Mouse (Mus musculus) liver, embryonic 18 days (tissue): ENCODE data around the gene Idh3a. TPM values are rescaled to one million over a fixed set of nuclear protein-coding genes. Genes with fewer than 3 reads are reported as not detected.

Source experiments
- polyA plus RNA-seq: library from polyadenylated mRNA; depleted of rRNA; stranded (reverse); fragments of >200 nt; gene quantifications from 2 replicates; pipeline ENCODE4 v1.2.3, GENCODE M21; 2012; rRNA removed

The Idh3a gene
- polyA plus RNA-seq, result 31.5 and 34.1 TPM in 2 replicates

DNA sequence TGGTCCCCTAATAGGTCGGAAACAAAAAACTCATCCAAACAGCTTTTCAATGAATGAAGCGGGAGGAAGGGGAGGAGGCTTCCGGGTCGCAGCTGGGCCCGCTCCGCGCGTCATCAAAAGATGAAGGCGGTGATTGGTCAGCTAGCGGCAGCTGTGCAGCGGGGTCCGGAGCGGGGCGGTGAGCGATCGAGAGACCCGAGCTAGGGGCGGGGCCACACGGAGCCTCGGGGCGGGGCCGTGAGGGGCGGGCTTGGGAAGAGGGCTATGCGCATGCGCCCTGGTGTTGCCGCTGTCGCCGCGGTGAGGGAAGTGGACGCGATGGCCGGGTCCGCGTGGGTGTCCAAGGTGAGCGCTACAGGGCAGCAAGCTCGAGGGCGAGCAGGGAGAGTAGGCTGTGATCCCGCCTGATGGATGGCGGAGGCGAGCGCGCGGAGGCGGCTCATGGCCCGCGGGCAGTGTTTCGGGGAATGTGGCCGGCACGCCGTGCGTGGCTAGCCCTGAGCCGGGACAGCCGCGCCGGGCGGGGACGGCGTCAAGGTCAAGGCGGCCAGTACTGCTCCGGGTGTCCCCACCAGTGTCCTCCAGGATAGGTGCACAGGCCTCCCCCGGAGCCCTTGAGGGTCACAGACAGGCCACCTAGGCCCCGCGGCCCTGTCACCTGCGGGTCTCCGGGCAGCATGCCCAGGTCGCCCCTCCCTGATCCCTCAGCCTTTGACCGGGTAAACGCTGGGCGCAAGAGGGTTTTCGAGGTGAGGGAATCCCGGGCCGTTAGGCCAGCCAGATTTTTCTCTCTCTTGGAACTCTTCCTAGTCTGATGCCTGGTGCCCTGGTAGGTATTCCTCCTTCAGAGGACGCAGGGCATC lies at the start of gene Idh3a:
Idh3a (plus strand) TSS at position 136 of the 863 bp plus-strand sequence.

DNA sequence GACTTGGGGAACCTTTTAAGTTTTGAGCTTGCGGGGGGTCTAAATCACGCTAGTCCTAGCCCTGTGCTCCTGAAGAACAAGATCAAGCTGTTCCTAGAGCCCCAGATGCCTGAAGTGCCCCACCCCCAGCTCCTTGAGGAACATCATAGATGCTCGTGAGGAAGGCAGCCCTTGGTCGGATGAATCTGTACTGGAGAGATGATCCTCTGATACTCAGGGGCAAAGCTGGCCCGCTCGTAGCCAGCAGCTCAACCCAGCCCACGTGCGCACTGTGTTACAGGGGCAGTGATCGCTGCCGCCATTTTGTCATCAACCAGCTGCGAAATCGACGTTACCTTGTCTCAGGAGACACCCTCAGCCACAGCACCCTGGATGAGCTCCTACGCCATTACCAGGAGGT lies 47.5 kb upstream of the Idh3a start, which contains the start of gene Sh2d7:
Sh2d7 (plus strand) TSS at position 301 of the 400 bp plus-strand sequence.

GRCm38 (mm10) chr9:54559771-54560471 lies 26.2 kb upstream of the Idh3a start, which contains the start of gene Cib2:
Gene Cib2 (minus strand): TSS chr9:54560218.

Other genes with a start within 250 kb of the Idh3a start
- 4.6 and 5.2 TPM in 2 replicates for gene Dmxl2, start 84.7 kb upstream of the Idh3a start, polyA plus RNA-seq
- not detected in 2 replicates for gene Sh2d7, start 47.4 kb upstream of the Idh3a start, polyA plus RNA-seq
- gene Cib2, start 26.1 kb upstream of the Idh3a start, polyA plus RNA-seq, result 1.1 and 1.4 TPM in 2 replicates
- 0.05 and 0.08 TPM in 2 replicates for gene Acsbg1, start 75.5 kb downstream of the Idh3a start, polyA plus RNA-seq
- gene Dnaja4, start 112.5 kb downstream of the Idh3a start, polyA plus RNA-seq, result 6.9 and 7.9 TPM in 2 replicates
- 43.4 and 45.3 TPM in 2 replicates for gene Wdr61, start 148.2 kb downstream of the Idh3a start, polyA plus RNA-seq
- gene Crabp1, start 178.4 kb downstream of the Idh3a start, polyA plus RNA-seq, result 0.04 TPM in 1 of 2 replicates, not detected in the other